8 mouse cellular contexts compared by ENCODE assay signal in the genomic region with DNA sequence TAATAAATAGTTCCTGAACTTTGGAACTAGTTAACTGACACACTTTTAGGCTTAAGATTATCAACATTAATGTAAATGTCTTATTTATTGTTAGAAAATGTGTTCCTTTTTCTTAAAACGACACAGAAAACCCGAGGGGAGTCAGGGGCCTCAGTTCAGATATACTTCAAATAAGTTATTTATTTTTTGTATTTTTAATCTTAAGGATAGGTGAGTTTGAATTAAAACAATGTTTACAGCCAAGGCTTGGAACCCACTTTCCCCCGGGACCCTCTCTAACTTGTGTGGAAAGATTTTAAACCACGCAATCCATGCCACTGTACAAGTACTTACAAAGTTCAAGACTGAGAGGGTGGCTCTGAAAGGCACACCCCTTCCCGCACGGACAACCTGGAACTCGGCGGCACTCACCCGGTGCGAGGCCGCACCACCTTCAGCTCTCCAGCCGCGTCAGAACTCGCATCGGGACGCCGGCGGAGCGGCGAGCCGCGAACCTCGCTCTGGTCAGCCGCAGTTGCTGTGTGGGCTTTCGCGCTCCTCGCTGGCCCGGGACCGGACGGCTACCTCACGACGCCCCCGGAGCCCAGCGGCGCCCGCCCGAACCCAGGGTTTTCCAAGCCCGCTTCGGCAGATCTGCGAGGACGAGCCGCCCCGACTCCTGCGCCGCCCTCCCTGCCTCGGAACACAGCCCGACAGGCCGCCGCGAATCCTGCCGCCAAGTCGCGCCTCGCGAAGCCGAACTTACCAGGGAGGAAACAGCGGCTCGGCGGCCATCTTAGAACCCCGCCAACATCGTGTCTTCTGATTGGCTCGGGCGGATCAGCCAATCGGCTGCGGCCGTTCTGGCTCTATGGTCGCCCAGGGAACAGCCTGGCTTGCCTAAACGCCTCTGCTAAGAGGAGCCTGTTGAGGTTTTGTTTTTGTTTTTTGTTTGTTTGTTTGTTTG. TPM values are rescaled to one million over a fixed set of nuclear protein-coding genes. Genes with fewer than 3 reads are reported as not detected.
DNase-seq lines count a peak whose midpoint lies in the region; ATAC-seq and TF ChIP-seq lines count a peak whose summit lies in the region.

Gene Fam204a (minus strand): TSS at position 803 of the 946 bp plus-strand sequence.

- no peaks in the 10 kb centered on the region for H3K9me3 ChIP-seq in E14TG2a.4 (ENCODE audit: low read length)
- no peaks in the 10 kb centered on the region for H3K9me3 ChIP-seq in forebrain, embryonic 13.5 days (replicated peaks)
- H3K9me3 ChIP-seq in neural tube, embryonic 15.5 days (replicated peaks): no peaks in the 10 kb centered on the region

- H3K4me2 ChIP-seq in forebrain, embryonic 13.5 days: peak within 1 kb of the TSS; percentile 60
- H3K4me2 ChIP-seq in neural tube, embryonic 15.5 days: peak within 1 kb of the TSS; percentile 61

- peaks cover 10% of the 10 kb centered on the region for H3K36me3 ChIP-seq in E14TG2a.4 (ENCODE audit: insufficient read depth, low read length)
- no peaks in the 10 kb centered on the region for H3K36me3 ChIP-seq in forebrain, embryonic 13.5 days (ENCODE audit: poor library complexity, severe bottlenecking)
- no peaks in the 10 kb centered on the region for H3K36me3 ChIP-seq in neural tube, embryonic 15.5 days

- no peak for TF ChIP-seq CTCF in E14TG2a.4 (conservative IDR thresholded peaks at IDR 0.05; ENCODE audit: low read length)

- DNase-seq in c-Kit-positive CD71-positive TER-119-positive erythroid progenitor cells, embryonic 14.5 days (ENCODE audit: low spot score): peak; percentile 94
- peak; percentile 94 to 98 for DNase-seq in heart, postnatal 14 days
- peak; percentile 97 for DNase-seq in layer of hippocampus, adult 11-12 months (ENCODE audit: low spot score)
- DNase-seq in lung, adult 18-20 months: peak; percentile 94 to 96
- peak; percentile 95 for DNase-seq in testis, postnatal 14 days (ENCODE audit: low spot score)

- peak within 1 kb of the TSS; percentile 95 for H3K27ac ChIP-seq in forebrain, embryonic 13.5 days
- H3K27ac ChIP-seq in neural tube, embryonic 15.5 days (replicated peaks): peak within 1 kb of the TSS; percentile 96

- peaks cover 11% of the 10 kb centered on the region for H3K4me1 ChIP-seq in E14TG2a.4 (replicated peaks; ENCODE audit: low read depth, low read length)
- H3K4me1 ChIP-seq in forebrain, embryonic 13.5 days: peaks cover 12% of the 10 kb centered on the region
- H3K4me1 ChIP-seq in neural tube, embryonic 15.5 days: peaks cover 15% of the 10 kb centered on the region

- H3K4me3 ChIP-seq in E14TG2a.4 (replicated peaks; ENCODE audit: low read length): peak within 1 kb of the TSS; percentile 94
- peak within 1 kb of the TSS; percentile 81 for H3K4me3 ChIP-seq in forebrain, embryonic 13.5 days
- peak within 1 kb of the TSS; percentile 76 for H3K4me3 ChIP-seq in neural tube, embryonic 15.5 days (replicated peaks)

- H3K27me3 ChIP-seq in E14TG2a.4 (ENCODE audit: insufficient read depth, low read length): no peaks in the 10 kb centered on the region
- 0 out of 2 replicates have a peak, but pooled peaks cover 3% of the 10 kb centered on the region for H3K27me3 ChIP-seq in forebrain, embryonic 13.5 days
- no peaks in the 10 kb centered on the region for H3K27me3 ChIP-seq in neural tube, embryonic 15.5 days (replicated peaks)

- under 1% methylated on average over 64 of the region's 68 CpGs for WGBS in forebrain, embryonic 13.5 days
- WGBS in neural tube, embryonic 15.5 days: under 1% methylated on average over 68 of the region's 68 CpGs

- peak within 1 kb of the TSS; percentile 91 for H3K9ac ChIP-seq in forebrain, embryonic 13.5 days
- peak within 1 kb of the TSS; percentile 79 for H3K9ac ChIP-seq in neural tube, embryonic 15.5 days (replicated peaks)

- intact Hi-C loops in heart, postnatal 14 days (cut with DNase I): no loop called here

- peak; percentile 100 for ATAC-seq in forebrain, embryonic 13.5 days
- peak; percentile 100 for ATAC-seq in neural tube, embryonic 15.5 days (ENCODE audit: low FRiP score)

RNA-seq across cellular contexts. Expression of gene Fam204a, which starts in this region (rescaled TPM):
- polyA plus RNA-seq in forebrain, embryonic 13.5 days (2015; fragmentation: Nextera tagmentation; extraction: Ambion mirVana): 62.9 and 67.2 TPM in 2 replicates
- total RNA-seq in heart, postnatal 14 days (2021): 10 to 100 TPM; 19.3 to 20.8 TPM
- 53.8 and 62.5 TPM in 2 replicates for polyA plus RNA-seq in neural tube, embryonic 15.5 days (2015; fragmentation: Nextera tagmentation; extraction: Ambion mirVana)

Comparison
In these comparisons a context has a peak if more than half of its experiments do, and no peak if none do; other contexts are left out.
1. Peak in every context shown above with its lines: DNase-seq, ATAC-seq, H3K4me3 ChIP-seq and H3K27ac ChIP-seq.